Mouse (Mus musculus) CH12.LX (cell line): Measurements from ENCODE around the gene Whrn.

Experiments
- BHLHE40 ChIP-seq: IDR thresholded peaks from 2 replicates; pipeline ENCODE4 v1.6.1; 2011; ENCODE audit warnings: mild to moderate bottlenecking, low read depth, low read length, improper control_type of control experiment
- CTCF ChIP-seq, 2 experiments: IDR thresholded peaks in 1 of 2; conservative IDR thresholded peaks in 1 of 2; 2 replicates each; pipeline ENCODE4 v1.5.1; 2011 to 2012; ENCODE audit warnings: low read depth in 2 of 2, low read length in 2 of 2, improper control_type of control experiment in 1 of 2, inconsistent platforms in 1 of 2, mild to moderate bottlenecking in 1 of 2, moderate library complexity in 1 of 2
- E2F4 ChIP-seq: IDR thresholded peaks from 2 replicates; pipeline ENCODE4 v1.6.1; 2011; ENCODE audit warnings: low read depth, low read length, improper control_type of control experiment; ENCODE audit not compliant: insufficient replicate concordance
- EP300 ChIP-seq: IDR thresholded peaks from 2 replicates; pipeline ENCODE4 v1.6.1; 2011; ENCODE audit warnings: low read length, improper control_type of control experiment
- MAFK ChIP-seq: IDR thresholded peaks from 2 replicates; pipeline ENCODE4 v1.6.1; 2011; ENCODE audit warnings: low read length, improper control_type of control experiment; ENCODE audit not compliant: insufficient replicate concordance
- MAX ChIP-seq: IDR thresholded peaks from 2 replicates; pipeline ENCODE4 v1.6.1; 2011; ENCODE audit warnings: low read length, improper control_type of control experiment
- NRF1 ChIP-seq: IDR thresholded peaks from 2 replicates; pipeline ENCODE4 v1.6.1; 2014; ENCODE audit warnings: low read depth, mild to moderate bottlenecking, inconsistent platforms, low read length, improper control_type of control experiment, moderate library complexity
- POLR2A ChIP-seq: IDR thresholded peaks from 2 replicates; pipeline ENCODE4 v1.6.1; 2011; ENCODE audit warnings: low read depth, mild to moderate bottlenecking, improper control_type of control experiment, low read length
- POLR2AphosphoS2 ChIP-seq: IDR thresholded peaks from 2 replicates; pipeline ENCODE4 v1.6.1; 2011; ENCODE audit warnings: low read depth, low read length, improper control_type of control experiment
- UBTF ChIP-seq: IDR thresholded peaks from 2 replicates; pipeline ENCODE4 v1.6.1; 2012; ENCODE audit warnings: low read depth, mild to moderate bottlenecking, inconsistent platforms, low read length, improper control_type of control experiment, moderate library complexity

DNA sequence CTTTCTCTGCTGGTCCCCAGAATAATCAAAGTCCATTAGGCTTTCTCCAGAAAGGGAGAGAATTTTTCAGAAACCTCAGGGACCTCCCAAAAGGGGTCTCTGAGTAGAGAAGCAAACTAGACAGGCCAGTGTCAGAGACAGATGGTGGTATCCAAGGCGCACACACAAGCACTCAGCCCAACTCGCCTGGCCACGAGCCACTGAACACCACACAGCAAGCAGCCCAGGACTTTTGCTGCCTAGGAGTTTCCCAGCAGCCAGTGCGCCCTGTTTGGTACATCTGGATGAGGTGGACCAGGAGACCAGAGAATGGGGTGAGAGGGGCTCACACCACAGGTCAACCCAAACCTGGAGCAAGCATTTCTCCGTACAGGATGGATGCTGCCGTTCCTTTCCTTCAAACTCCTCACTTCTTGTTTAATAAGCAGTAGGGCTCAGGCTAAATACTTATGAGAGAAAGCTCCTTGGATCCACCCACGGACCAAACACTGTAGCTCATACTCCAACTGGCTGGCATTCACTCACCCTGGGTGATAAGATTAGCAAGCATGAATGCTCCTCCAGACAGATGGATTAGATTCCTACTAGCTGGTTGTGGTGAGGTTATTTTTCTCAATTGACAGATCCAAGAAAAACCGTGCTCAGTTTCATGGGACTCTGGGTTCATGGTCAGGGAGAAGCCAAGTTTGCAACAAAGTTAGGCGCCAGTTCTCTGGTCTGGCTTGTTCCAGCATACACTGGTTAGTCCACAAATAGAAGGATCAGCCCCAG, 2.3 kb downstream of the Whrn start:
- TF ChIP-seq BHLHE40 = no peak
- TF ChIP-seq POLR2A = no peak
- TF ChIP-seq MAFK = no peak
- TF ChIP-seq EP300 = no peak
- TF ChIP-seq CTCF (conservative IDR thresholded peaks at IDR 0.05 in 1 of 2, IDR thresholded peaks at IDR 0.05 in 1 of 2; ENCODE audit: low read depth in 2 of 2, low read length in 2 of 2) = no peak
- TF ChIP-seq NRF1 = no peak
- no peak for TF ChIP-seq UBTF
- no peak for TF ChIP-seq MAX
- TF ChIP-seq POLR2AphosphoS2 = no peak
- TF ChIP-seq E2F4 = no peak
